Mouse (Mus musculus): ENCODE measurements around the gene Gm47429. TPM values are rescaled to one million over a fixed set of nuclear protein-coding genes. Genes with fewer than 3 reads are reported as not detected.

The Gm47429 gene
- polyA plus RNA-seq, 1 experiment from 2014 or later = not detected

GRCm38 (mm10) chr13:50417389-50418183 lies 26.1 kb downstream of the Gm47429 start, which contains the start of gene Fbxw17:
Gene Fbxw17 (plus strand): TSS chr13:50417864.
- H3K4me3 ChIP-seq = peak within 1 kb of the TSS; percentile 77
- DNase-seq (ENCODE audit: low spot score) = peak; percentile 83
- H3K27me3 ChIP-seq (ENCODE audit: low read depth, poor library complexity, severe bottlenecking) = no peaks in the 10 kb centered on the region
- 13% methylated on average over 35 of the region's 35 CpGs for WGBS
- H3K27ac ChIP-seq = peak within 1 kb of the TSS; percentile 90
- H3K4me1 ChIP-seq = peaks cover 13% of the 10 kb centered on the region
- H3K9me3 ChIP-seq (replicated peaks) = no peaks in the 10 kb centered on the region
- peaks cover 24% of the 10 kb centered on the region for H3K36me3 ChIP-seq

Other genes starting within 250 kb of the Gm47429 start
- not detected in 2 replicates for gene Gm906, start 193.6 kb downstream of the Gm47429 start, polyA plus RNA-seq (2016; fragmentation: Nextera tagmentation; extraction: Ambion mirVana)
- 26.1 and 33.7 TPM in 2 replicates for gene Fbxw17, start 26.0 kb downstream of the Gm47429 start, polyA plus RNA-seq (2016; fragmentation: Nextera tagmentation; extraction: Ambion mirVana)
- gene Nutm2, start 23.4 kb upstream of the Gm47429 start, polyA plus RNA-seq (2016; fragmentation: Nextera tagmentation; extraction: Ambion mirVana) = not detected in 2 replicates
- not detected in 2 replicates for gene Gm904, start 199.3 kb upstream of the Gm47429 start, polyA plus RNA-seq (2016; fragmentation: Nextera tagmentation; extraction: Ambion mirVana)